Mouse (Mus musculus) ES-Bruce4 (cell line): ENCODE measurements around the gene Car8.

Source experiments
- CTCF ChIP-seq: IDR thresholded peaks from one replicate; pipeline ENCODE4 v1.8.1; 2011; ENCODE audit warnings: low read depth, low read length
- POLR2A ChIP-seq: IDR thresholded peaks from one replicate; pipeline ENCODE4 v1.8.1; 2011; ENCODE audit warnings: low read length; ENCODE audit not compliant: insufficient read depth

DNA sequence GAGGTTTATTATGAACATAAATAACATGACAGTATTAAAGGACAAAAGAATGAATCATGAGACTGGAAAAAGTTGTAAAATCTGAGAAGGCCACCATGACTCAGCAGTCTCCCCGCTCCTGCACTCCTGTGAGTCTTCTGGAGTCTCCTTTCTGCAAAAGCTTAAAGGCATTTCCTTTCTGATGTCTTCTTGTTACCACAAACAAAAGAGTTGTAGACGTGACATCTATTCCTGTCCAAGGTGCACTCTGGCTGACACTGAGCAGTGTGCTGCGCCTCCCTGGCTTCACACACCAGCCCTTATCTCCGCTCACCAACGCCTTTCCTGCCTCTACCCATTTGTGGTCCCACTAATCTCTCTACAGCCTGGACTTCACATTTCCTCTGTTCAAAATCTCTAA, 38.8 kb downstream of the Car8 start:
- TF ChIP-seq POLR2A (no peak), CTCF (no peak)
